Mouse (Mus musculus) midbrain, embryonic 14.5 days (tissue): ENCODE measurements around the gene Dbndd2. TPM values are rescaled to one million over a fixed set of nuclear protein-coding genes. Genes with fewer than 3 reads are reported as not detected.

Source experiments
- ATAC-seq: fragments of 200-750 bp; cut with Nextera tagmentation; 2 replicates; pipeline ENCODE4 v1.8.0; 2017; ENCODE audit warnings: moderate number of reproducible peaks, moderate library complexity; ENCODE audit not compliant: low FRiP score, low TSS enrichment
- DNase-seq: peaks from one replicate; pipeline ENCODE4 v3.0.0-alpha.2; 2015
- H3K27ac ChIP-seq: fragments of 300-500 bp; sonication (generic); replicated peaks from 2 replicates; pipeline ENCODE4 v1.5.1; 2014; ENCODE audit warnings: mild to moderate bottlenecking, low read depth, low read length, moderate library complexity
- H3K27me3 ChIP-seq: fragments of 300-500 bp; sonication (generic); 2 replicates; pipeline ENCODE4 v1.6.1; 2014; ENCODE audit warnings: low read length, control low read depth, mixed read lengths; ENCODE audit not compliant: control insufficient read depth, insufficient read depth
- H3K36me3 ChIP-seq: fragments of 300-500 bp; sonication (generic); 2 replicates; pipeline ENCODE4 v1.6.1; 2014; ENCODE audit warnings: low read length, control low read depth; ENCODE audit not compliant: control insufficient read depth, insufficient read depth
- H3K4me1 ChIP-seq: fragments of 300-500 bp; sonication (generic); 2 replicates; pipeline ENCODE4 v1.6.1; 2014; ENCODE audit warnings: mild to moderate bottlenecking, antibody characterized with exemption, low read length, control low read depth; ENCODE audit not compliant: control insufficient read depth, insufficient read depth
- H3K4me2 ChIP-seq: fragments of 300-500 bp; sonication (generic); 2 replicates; pipeline ENCODE4 v1.6.1; 2014; ENCODE audit warnings: mild to moderate bottlenecking, low read length, moderate library complexity
- H3K4me3 ChIP-seq: fragments of 300-500 bp; sonication (generic); replicated peaks from 2 replicates; pipeline ENCODE4 v1.5.1; 2014; ENCODE audit warnings: low read depth, low read length
- H3K9ac ChIP-seq: fragments of 300-500 bp; sonication (generic); replicated peaks from 2 replicates; pipeline ENCODE4 v1.6.1; 2014; ENCODE audit warnings: mild to moderate bottlenecking, low read length, moderate library complexity
- H3K9me3 ChIP-seq: fragments of 300-500 bp; sonication (generic); 2 replicates; pipeline ENCODE4 v1.6.1; 2016; ENCODE audit warnings: low read length, control low read depth, mixed read lengths; ENCODE audit not compliant: control insufficient read depth
- WGBS: fragments of 180-500 bp; shearing (Covaris S2); extraction: QIAGEN DNeasy Blood & Tissue Kit; methylation state at CpG from one replicate; pipeline ENCODE4 v1.1.7; 2014; 5-methylcytosine and 5-hydroxymethylcytosine counted together
- polyA plus RNA-seq: library from polyadenylated mRNA; unstranded; fragments of >200 nt; fragmentation: Nextera tagmentation; extraction: Ambion mirVana; gene quantifications from 2 replicates; pipeline ENCODE4 v1.2.1, GENCODE M21; 2014

Gene Dbndd2
- polyA plus RNA-seq, 1 experiment from 2014 or later = 11.4 TPM

GRCm38 (mm10) chr2:164449341-164450042 lies 36.4 kb upstream of the Dbndd2 start:
- Histone ChIP-seq H3K4me2 (no peak overlapping the region), H3K4me1 (no peaks in the 10 kb centered on the region), H3K36me3 (no peaks in the 10 kb centered on the region), H3K9me3 (no peaks in the 10 kb centered on the region), H3K4me3 (no peak overlapping the region), H3K27ac (no peak overlapping the region), H3K9ac (no peak overlapping the region), H3K27me3 (no peaks in the 10 kb centered on the region)
- no peak for DNase-seq
- WGBS = 93% methylated on average over 14 of the region's 14 CpGs
- no peak for ATAC-seq

DNA sequence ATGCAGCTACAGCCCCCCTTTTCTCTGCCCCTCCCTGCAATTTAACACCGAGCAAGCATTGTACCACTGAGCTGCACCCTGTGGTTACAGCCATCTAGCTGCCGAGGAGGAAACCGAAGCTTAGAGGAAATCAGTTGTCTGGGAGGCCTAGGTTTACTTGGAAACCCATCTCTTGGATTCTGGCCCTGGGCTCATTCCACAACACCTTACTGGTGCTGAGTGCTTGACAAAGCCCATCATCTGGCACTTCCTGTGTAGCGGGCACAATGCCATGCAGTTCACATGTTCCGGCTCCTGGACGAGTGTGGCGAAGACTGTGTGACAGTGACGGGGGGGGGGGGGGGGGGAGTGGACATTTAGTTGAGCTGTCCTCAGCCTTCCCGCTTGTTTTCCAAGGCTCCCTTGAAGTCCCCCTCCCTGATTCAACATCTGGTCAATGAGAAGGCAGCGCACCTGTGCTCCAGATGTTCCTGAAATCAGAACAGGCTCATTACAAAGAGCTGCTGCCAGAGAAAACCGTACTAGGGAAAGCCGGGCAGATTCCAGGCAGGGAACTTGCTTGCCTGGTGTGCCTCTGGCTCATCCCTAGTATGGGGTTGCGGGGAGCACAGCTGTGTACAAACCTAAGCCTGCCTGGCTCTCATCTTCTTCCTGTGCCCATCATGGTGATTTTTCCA lies 33.8 kb upstream of the Dbndd2 start:
- Histone ChIP-seq H3K4me3 (no peak overlapping the region), H3K27me3 (no peaks in the 10 kb centered on the region), H3K4me1 (0 out of 2 replicates have a peak, but pooled peaks cover 5% of the 10 kb centered on the region), H3K9ac (no peak overlapping the region), H3K4me2 (no peak overlapping the region), H3K27ac (no peak overlapping the region), H3K36me3 (no peaks in the 10 kb centered on the region), H3K9me3 (no peaks in the 10 kb centered on the region)
- WGBS = 52% methylated on average over 13 of the region's 13 CpGs
- DNase-seq = no peak
- ATAC-seq = no peak

- Histone ChIP-seq H3K27me3 (no peaks in the 10 kb centered on the region), H3K4me3 (no peak overlapping the region), H3K4me1 (0 out of 2 replicates have a peak, but pooled peaks cover 5% of the 10 kb centered on the region), H3K36me3 (no peaks in the 10 kb centered on the region), H3K27ac (no peak overlapping the region), H3K9me3 (no peaks in the 10 kb centered on the region), H3K4me2 (no peak overlapping the region), H3K9ac (no peak overlapping the region)
- ATAC-seq (no peak), DNase-seq (no peak)
- WGBS = 89% methylated on average over 14 of the region's 14 CpGs
Observed at GRCm38 (mm10) chr2:164453047-164453757, 32.7 kb upstream of the Dbndd2 start.

GRCm38 (mm10) chr2:164453887-164454500 lies 31.9 kb upstream of the Dbndd2 start:
- Histone ChIP-seq H3K9ac (no peak overlapping the region), H3K9me3 (no peaks in the 10 kb centered on the region), H3K4me3 (no peak overlapping the region), H3K27ac (no peak overlapping the region), H3K4me2 (no peak overlapping the region), H3K27me3 (no peaks in the 10 kb centered on the region), H3K4me1 (0 out of 2 replicates have a peak, but pooled peaks cover 5% of the 10 kb centered on the region), H3K36me3 (no peaks in the 10 kb centered on the region)
- WGBS = 80% methylated on average over 7 of the region's 7 CpGs
- ATAC-seq (no peak), DNase-seq (no peak)

DNA sequence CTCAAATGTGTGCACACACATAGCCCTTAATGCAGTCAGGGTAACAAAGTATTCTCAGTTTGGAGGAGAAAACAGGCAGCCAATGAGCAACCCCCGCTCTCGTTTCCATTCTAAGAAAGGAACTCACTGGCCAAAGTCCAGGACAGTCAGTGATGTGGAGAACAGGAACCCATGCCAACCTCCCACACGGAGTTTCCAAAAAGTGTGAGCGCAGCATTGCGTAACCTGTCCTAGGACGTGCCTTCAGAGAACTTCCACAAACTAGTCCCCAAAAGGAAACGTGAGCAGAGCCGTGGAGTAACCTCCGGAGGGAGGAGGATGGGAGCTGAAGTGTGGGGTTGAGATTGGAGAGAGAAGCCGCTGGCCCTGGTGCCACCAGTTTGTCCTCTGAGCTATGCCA lies 31.1 kb upstream of the Dbndd2 start:
- H3K4me1 ChIP-seq = 0 out of 2 replicates have a peak, but pooled peaks cover 5% of the 10 kb centered on the region
- no peak for DNase-seq
- WGBS = 82% methylated on average over 10 of the region's 10 CpGs
- H3K27ac ChIP-seq = no peak overlapping the region
- no peaks in the 10 kb centered on the region for H3K9me3 ChIP-seq
- ATAC-seq = no peak
- H3K36me3 ChIP-seq = no peaks in the 10 kb centered on the region
- H3K9ac ChIP-seq = no peak overlapping the region
- H3K27me3 ChIP-seq = no peaks in the 10 kb centered on the region
- H3K4me2 ChIP-seq = no peak overlapping the region
- no peak overlapping the region for H3K4me3 ChIP-seq

DNA sequence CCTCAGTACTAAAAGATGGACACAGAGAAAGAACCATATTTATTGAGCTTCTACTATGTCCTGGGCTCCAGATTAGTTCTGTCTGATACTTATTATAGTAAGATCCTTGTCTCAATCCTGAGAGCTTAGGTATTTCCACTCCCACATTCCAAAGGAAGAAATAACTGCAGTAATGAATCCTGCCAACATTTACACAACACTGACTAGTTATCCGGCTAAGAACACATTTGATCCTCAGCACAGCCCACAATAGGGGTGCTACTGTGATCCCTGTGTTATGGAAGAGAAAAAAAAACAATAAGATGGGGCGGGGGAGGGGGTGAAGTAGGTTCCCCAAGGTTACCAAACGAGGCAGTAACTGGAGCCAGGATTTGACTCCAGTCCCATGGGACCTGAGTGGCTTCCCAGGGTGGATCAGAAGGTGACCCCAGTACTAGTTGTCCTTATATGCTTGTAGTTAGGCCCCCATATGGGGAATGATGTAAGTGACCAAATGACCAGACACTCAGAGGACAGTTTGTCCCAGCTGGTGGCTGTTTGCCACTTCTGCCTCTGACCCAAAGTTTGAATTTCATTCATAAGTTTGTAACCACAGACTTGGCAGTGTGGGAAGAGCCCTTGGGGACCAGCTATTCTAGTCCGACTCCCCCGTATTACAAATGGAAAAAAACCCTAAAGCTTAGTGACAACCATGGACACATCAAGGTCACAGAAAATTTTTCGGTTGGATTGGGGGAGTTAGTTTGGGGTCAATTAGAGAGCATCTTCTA lies 30.3 kb upstream of the Dbndd2 start:
- no peaks in the 10 kb centered on the region for H3K36me3 ChIP-seq
- H3K9ac ChIP-seq = no peak overlapping the region
- DNase-seq (no peak), ATAC-seq (no peak)
- no peak overlapping the region for H3K27ac ChIP-seq
- no peak overlapping the region for H3K4me2 ChIP-seq
- H3K9me3 ChIP-seq = no peaks in the 10 kb centered on the region
- no peak overlapping the region for H3K4me3 ChIP-seq
- 0 out of 2 replicates have a peak, but pooled peaks cover 5% of the 10 kb centered on the region for H3K4me1 ChIP-seq
- no peaks in the 10 kb centered on the region for H3K27me3 ChIP-seq
- WGBS = 72% methylated on average over 6 of the region's 6 CpGs

DNA sequence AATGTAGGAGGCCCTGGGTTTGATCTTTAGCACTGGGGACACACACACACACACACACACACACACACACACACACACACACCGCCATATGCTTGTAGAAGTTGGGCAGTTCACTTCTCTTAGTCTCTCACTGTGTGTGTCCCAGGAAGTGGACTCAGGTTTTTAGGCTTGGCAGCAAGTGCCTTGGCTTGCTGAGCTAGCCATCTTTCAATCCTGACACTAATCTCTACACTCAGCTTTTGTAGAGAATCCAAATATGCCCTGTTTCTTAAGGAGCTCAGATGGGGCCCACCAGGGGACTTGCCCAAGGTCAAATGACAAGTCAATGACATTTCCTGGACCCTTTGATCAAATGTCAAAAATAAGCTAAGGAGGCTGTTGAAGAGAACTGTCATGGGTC lies 29.5 kb upstream of the Dbndd2 start:
- WGBS = 84% methylated on average over 1 of the region's 1 CpGs
- 0 out of 2 replicates have a peak, but pooled peaks cover 5% of the 10 kb centered on the region for H3K4me1 ChIP-seq
- DNase-seq = no peak
- no peaks in the 10 kb centered on the region for H3K9me3 ChIP-seq
- H3K4me3 ChIP-seq = no peak overlapping the region
- H3K27ac ChIP-seq = no peak overlapping the region
- no peaks in the 10 kb centered on the region for H3K27me3 ChIP-seq
- H3K4me2 ChIP-seq = peak overlapping the region; percentile 33; the same call in 1 of the 2 replicates
- no peak overlapping the region for H3K9ac ChIP-seq
- no peak for ATAC-seq
- H3K36me3 ChIP-seq = no peaks in the 10 kb centered on the region

- Histone ChIP-seq H3K36me3 (no peaks in the 10 kb centered on the region), H3K4me2 (peak within 1 kb of the TSS; percentile 33; the same call in 1 of the 2 replicates), H3K4me3 (no peak within 1 kb of the TSS), H3K9me3 (no peaks in the 10 kb centered on the region), H3K27me3 (no peaks in the 10 kb centered on the region), H3K27ac (no peak within 1 kb of the TSS), H3K9ac (peak within 1 kb of the TSS; percentile 23; the same call in 1 of the 2 replicates), H3K4me1 (peaks cover 7% of the 10 kb centered on the region)
- ATAC-seq (no peak), DNase-seq (peak; percentile 37)
- 3% methylated on average over 7 of the region's 7 CpGs for WGBS
Observed at GRCm38 (mm10) chr2:164456864-164457300, 29.0 kb upstream of the Dbndd2 start, which contains the start of gene Sys1. Sys1 (plus strand) TSS chr2:164456964.
